Mouse (Mus musculus): ENCODE results near the gene Dnajc19.

The Dnajc19 gene

GRCm38 (mm10) chr3:34021259-34021828 lies 59.8 kb downstream of the Dnajc19 start:
- DNase-seq: no peak

GRCm38 (mm10) chr3:34020382-34021258 lies 60.5 kb downstream of the Dnajc19 start:
- peak; percentile 42 for DNase-seq

GRCm38 (mm10) chr3:34019540-34020381 lies 61.4 kb downstream of the Dnajc19 start, which contains the start of gene Fxr1:
Gene Fxr1 (plus strand): TSS chr3:34019943.
- peak; percentile 94 for DNase-seq

- no peak for DNase-seq
These were observed 72.9 kb downstream of the Dnajc19 start for GRCm38 (mm10) chr3:34008191-34008590.

GRCm38 (mm10) chr3:34007611-34008010 lies 73.5 kb downstream of the Dnajc19 start:
- no peak for DNase-seq

- no peak for DNase-seq
These were observed 74.3 kb downstream of the Dnajc19 start for GRCm38 (mm10) chr3:34006824-34007223.

GRCm38 (mm10) chr3:34006301-34006700 lies 74.8 kb downstream of the Dnajc19 start:
- no peak for DNase-seq

All from kidney, postnatal 14 days (tissue).